Mouse (Mus musculus) adrenal gland, postnatal 25 days (tissue): ENCODE results near the gene Plekhm3. TPM values are rescaled to one million over a fixed set of nuclear protein-coding genes. Genes with fewer than 3 reads are reported as not detected.

ENCODE experiments used
- DNase-seq: peaks from one replicate; pipeline ENCODE4 v3.0.0; 2021; ENCODE audit warnings: mixed read lengths
- total RNA-seq: library from RNA; stranded (reverse); gene quantifications from 2 replicates; pipeline ENCODE4 v1.2.3, GENCODE M21; 2021

The Plekhm3 gene
- total RNA-seq, 1 experiment from 2014 or later: 23.6 TPM

- DNase-seq: no peak
Observed at GRCm38 (mm10) chr1:64875156-64875555, 81.5 kb downstream of the Plekhm3 start.

GRCm38 (mm10) chr1:64871956-64872355, 84.7 kb downstream of the Plekhm3 start:
- no peak for DNase-seq

- no peak for DNase-seq
Observed at GRCm38 (mm10) chr1:64867684-64868083, 88.9 kb downstream of the Plekhm3 start.

GRCm38 (mm10) chr1:64866140-64866539, 90.5 kb downstream of the Plekhm3 start:
- no peak for DNase-seq

- no peak for DNase-seq
Observed at GRCm38 (mm10) chr1:64860235-64860920, 96.2 kb downstream of the Plekhm3 start.

GRCm38 (mm10) chr1:64859826-64860225, 96.8 kb downstream of the Plekhm3 start:
- DNase-seq: no peak

- no peak for DNase-seq
Observed at GRCm38 (mm10) chr1:64854835-64855234, 101.8 kb downstream of the Plekhm3 start.

- DNase-seq: peak; percentile 59
Observed at GRCm38 (mm10) chr1:64853738-64854730, 102.6 kb downstream of the Plekhm3 start.

- DNase-seq: no peak
Observed at GRCm38 (mm10) chr1:64853244-64853643, 103.4 kb downstream of the Plekhm3 start.

- DNase-seq: no peak
Observed at GRCm38 (mm10) chr1:64852272-64852671, 104.4 kb downstream of the Plekhm3 start.

- DNase-seq: no peak
Observed at GRCm38 (mm10) chr1:64850345-64850744, 106.3 kb downstream of the Plekhm3 start.

- DNase-seq: no peak
Observed at GRCm38 (mm10) chr1:64848996-64849395, 107.6 kb downstream of the Plekhm3 start.

- DNase-seq: no peak
Observed at GRCm38 (mm10) chr1:64848081-64848480, 108.5 kb downstream of the Plekhm3 start.

GRCm38 (mm10) chr1:64847565-64847964, 109.1 kb downstream of the Plekhm3 start:
- DNase-seq: no peak

- no peak for DNase-seq
Observed at GRCm38 (mm10) chr1:64844978-64845377, 111.6 kb downstream of the Plekhm3 start.

GRCm38 (mm10) chr1:64843900-64844616, 112.6 kb downstream of the Plekhm3 start:
- DNase-seq: no peak

- DNase-seq: no peak
Observed at GRCm38 (mm10) chr1:64840930-64841329, 115.7 kb downstream of the Plekhm3 start.

- no peak for DNase-seq
Observed at GRCm38 (mm10) chr1:64836584-64836983, 120.0 kb downstream of the Plekhm3 start.

- DNase-seq: no peak
Observed at GRCm38 (mm10) chr1:64836114-64836513, 120.5 kb downstream of the Plekhm3 start.

GRCm38 (mm10) chr1:64831552-64831951, 125.1 kb downstream of the Plekhm3 start:
- DNase-seq: no peak

GRCm38 (mm10) chr1:64827434-64827833, 129.2 kb downstream of the Plekhm3 start:
- DNase-seq: no peak

GRCm38 (mm10) chr1:64826348-64827103, 130.1 kb downstream of the Plekhm3 start:
- no peak for DNase-seq
